Mouse (Mus musculus) spleen, postnatal 36 days (tissue): ENCODE measurements around the gene Dpm2.
A peak's percentile ranks its signal among the peaks of the same experiment; 100 is the strongest.

Source experiments
- DNase-seq, 2 experiments: peaks; one replicate each; pipeline ENCODE4 v3.0.0; 2022; ENCODE audit warnings: low spot score in 2 of 2, mixed read lengths in 1 of 2

The Dpm2 gene

GRCm38 (mm10) chr2:32582830-32583799 lies 12.5 kb downstream of the Dpm2 start:
- peak; percentile 68 to 71 for DNase-seq

DNA sequence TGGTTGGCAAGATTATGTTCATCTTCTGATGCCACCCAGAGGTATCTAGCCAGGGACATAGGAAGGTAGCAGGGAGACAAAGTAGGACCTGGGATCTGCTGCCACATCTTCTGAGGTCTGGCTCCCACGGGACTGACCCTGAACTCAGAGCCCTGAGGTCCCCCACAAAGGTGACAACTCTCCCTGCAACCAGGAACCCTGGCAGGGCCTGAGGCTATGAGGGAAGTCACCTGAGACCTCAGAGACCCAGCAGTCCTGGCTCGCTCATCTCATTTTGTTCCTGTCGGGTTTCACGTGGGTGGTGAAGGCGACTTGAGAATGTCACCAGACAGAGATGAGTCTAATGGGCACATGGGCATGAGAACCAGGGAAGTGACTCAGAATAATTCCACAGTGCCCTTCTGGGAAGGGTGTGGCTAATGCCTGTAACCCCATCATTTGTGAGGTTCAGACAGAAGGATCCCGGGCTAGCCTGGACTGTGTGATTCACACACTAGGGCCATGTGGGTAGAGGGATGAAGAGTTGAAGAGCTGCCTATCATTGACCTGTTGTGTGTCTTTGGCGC lies 14.6 kb downstream of the Dpm2 start:
- no peak for DNase-seq

GRCm38 (mm10) chr2:32586871-32587351 lies 16.3 kb downstream of the Dpm2 start, which contains the start of gene St6galnac4:
TSS of gene St6galnac4 (plus strand) at chr2:32587095.
- DNase-seq, result peak; percentile 88 to 90

DNA sequence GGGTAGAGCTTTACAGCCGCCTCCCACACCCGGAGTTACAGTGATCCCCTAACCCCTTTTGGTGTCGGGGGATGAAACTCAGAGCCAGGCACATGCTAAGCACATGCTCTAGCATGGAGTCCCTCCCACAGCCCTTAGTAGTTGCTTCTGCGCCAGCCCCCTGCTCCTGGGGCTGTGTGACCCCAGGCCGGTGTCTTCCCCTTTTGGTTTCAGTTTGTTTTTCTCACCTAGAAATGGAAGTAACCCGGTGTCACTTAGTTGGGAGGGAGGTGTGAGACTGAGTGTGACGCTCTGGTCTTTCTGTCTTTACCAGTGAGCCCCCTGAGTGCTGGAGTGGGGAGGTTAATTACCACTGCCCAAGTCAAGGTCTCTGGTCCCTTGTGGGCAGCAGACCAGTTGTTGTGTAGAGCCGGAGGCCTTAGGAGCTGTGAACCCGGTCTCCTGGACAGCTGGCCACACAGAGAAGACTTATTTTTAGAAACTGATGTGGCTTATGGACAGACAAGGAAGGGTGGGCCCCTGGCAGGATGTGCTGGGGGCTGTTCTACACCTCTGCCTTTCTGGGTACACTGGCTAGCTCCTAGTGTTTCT lies 17.2 kb downstream of the Dpm2 start:
- peak; percentile 76 for DNase-seq

GRCm38 (mm10) chr2:32589213-32589795 lies 18.6 kb downstream of the Dpm2 start:
- no peak for DNase-seq

- no peak for DNase-seq
Measured at GRCm38 (mm10) chr2:32590224-32590623, 19.6 kb downstream of the Dpm2 start.

DNA sequence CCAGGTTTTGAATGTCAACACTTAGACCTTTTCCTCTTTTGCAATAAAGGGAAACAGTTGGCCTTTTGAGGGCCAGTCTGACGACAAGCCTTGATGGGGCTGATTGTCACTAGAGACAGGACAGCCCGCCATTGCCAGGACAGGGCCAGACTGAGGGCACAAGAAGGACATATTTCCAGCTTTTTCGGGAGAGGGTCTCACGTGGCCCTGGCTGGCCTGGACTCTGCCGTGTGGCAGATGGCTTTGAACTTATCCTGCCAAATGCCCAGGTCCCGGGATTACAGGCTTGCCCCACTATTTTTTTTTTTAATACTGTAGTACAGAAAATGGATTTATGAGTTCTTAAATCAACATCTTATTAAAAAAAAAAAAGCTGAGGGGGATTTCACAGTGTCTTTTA lies 20.6 kb downstream of the Dpm2 start:
- DNase-seq, result no peak

DNA sequence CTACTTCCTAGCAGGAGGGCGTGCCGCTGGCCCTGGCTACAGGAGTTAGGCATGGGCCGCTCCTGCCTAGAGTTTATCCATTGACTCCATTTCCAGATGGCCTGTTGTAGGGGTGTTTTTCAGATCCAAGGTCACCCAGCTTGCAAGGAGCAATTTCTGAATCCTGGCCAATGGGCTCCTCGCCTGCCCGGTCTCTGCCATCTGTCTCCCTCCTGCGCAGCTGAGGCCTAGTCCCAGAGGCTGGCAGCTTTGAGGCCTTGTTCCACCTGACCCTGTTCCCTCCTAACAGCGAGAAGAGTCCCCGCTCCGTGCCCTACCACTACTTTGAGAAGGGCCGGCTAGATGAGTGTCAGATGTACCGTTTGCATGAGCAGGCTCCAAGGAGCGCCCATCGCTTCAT lies 26.1 kb downstream of the Dpm2 start:
- DNase-seq, result no peak

DNA sequence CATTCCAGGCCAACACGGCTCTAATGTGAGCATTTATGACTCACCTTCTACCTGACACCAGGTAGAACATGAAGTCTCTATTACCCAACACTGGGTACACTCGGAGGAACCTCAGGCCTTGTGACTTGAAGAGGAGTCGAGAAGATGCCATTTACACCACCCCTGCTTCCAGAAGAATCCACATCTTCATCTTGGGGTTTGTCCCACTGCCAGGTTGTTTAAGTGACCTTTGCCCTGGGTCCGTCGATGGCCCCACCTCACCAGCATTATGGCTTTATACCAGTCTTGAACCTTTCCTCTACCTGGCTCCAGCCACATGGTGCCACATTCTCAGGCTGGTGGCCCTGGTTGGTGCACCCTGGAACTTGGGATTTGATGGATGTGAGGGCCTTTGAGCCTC lies 26.6 kb downstream of the Dpm2 start:
- DNase-seq, result no peak

GRCm38 (mm10) chr2:32597699-32598098 lies 27.0 kb downstream of the Dpm2 start:
- DNase-seq, result no peak

- no peak for DNase-seq
Measured at GRCm38 (mm10) chr2:32598506-32598905, 27.8 kb downstream of the Dpm2 start.

GRCm38 (mm10) chr2:32599409-32599808 lies 28.8 kb downstream of the Dpm2 start, which contains the start of gene St6galnac6:
TSS of gene St6galnac6 (plus strand) at chr2:32599709.
- DNase-seq, result no peak

GRCm38 (mm10) chr2:32601417-32602065 lies 30.9 kb downstream of the Dpm2 start:
- peak; percentile 60 for DNase-seq

DNA sequence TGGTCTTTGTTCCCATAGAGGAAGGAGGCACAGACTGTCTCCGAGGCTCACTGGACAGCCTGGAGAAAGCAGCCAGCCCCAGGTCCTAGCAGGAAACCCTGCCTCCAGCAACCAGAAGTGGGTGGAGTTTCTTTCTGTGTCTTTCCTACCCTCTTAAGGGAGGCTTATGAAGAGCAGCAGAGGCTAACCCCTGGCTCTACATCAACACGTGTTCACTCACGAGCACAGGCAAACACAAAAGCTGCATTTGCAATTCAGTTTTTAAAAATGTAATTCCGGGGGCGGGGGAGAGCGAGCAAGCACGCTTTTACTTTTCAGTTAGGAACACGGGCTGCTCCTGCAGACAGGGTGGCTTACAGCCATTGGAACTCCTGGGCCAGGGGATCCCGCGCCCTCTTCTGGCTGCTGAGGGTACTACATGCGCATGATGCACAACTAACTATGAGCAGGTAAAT lies 32.0 kb downstream of the Dpm2 start:
- DNase-seq, result peak; percentile 71 to 78

GRCm38 (mm10) chr2:32604631-32605030 lies 34.0 kb downstream of the Dpm2 start:
- DNase-seq, result no peak

DNA sequence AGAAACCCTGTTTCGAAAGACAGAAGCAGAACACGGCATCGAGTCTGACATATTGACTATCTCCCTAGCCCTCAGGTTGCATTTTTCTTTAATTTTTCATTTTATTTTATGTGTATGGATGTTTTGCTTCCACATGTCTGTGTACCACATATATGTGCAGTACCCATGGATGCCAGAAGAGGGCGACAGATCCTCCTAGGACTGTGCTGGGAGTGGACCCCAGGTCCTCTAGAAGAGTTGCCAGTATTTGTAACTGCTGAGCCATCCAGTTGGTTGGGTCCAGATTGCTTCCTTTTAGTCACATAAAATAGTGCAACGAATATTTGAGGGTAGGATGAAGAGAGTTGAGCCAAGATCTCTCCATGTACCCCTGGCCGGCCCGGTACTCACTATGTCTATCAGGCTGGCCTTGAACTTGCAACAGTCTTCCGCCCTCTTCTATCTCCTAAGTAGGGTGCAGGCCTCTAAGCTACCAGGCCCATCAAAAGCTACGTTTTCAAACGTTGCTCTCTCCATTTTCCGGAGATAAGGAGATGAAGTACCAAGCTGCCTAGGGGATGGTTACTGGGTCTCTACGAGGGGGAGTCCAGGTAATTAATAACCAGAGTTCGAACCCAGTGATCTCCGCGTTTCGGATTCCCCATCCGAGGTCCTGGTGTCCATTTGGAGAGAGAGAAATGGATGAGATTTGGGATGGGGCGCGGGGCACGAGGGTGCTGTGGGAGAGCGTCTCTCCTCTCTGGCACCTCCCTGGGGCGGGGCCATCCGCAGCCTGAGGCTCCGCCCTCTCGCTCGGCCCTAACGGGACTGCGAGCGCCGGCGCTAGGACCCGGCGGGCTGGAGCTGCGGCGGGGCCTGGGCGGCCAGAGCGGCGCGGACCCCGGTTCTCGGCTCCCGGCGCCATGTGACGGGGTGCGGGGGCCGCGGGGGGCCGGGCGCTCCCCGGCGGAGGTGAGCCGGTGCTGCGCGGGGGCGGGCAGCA lies 35.8 kb downstream of the Dpm2 start:
- peak; percentile 83 to 85 for DNase-seq

- DNase-seq, result peak in 1 of 2 experiments; percentile 54
Measured at GRCm38 (mm10) chr2:32607262-32607947, 36.7 kb downstream of the Dpm2 start.

- peak; percentile 59 to 70 for DNase-seq
Measured at GRCm38 (mm10) chr2:32608141-32608777, 37.6 kb downstream of the Dpm2 start.
